Mouse (Mus musculus): ENCODE results near the gene Lipa. TPM values are rescaled to one million over a fixed set of nuclear protein-coding genes. Genes with fewer than 3 reads are reported as not detected.

Gene Lipa
- polyA plus RNA-seq (2015; fragmentation: Nextera tagmentation; extraction: Ambion mirVana): 43.1 and 44.0 TPM in 2 replicates

DNA sequence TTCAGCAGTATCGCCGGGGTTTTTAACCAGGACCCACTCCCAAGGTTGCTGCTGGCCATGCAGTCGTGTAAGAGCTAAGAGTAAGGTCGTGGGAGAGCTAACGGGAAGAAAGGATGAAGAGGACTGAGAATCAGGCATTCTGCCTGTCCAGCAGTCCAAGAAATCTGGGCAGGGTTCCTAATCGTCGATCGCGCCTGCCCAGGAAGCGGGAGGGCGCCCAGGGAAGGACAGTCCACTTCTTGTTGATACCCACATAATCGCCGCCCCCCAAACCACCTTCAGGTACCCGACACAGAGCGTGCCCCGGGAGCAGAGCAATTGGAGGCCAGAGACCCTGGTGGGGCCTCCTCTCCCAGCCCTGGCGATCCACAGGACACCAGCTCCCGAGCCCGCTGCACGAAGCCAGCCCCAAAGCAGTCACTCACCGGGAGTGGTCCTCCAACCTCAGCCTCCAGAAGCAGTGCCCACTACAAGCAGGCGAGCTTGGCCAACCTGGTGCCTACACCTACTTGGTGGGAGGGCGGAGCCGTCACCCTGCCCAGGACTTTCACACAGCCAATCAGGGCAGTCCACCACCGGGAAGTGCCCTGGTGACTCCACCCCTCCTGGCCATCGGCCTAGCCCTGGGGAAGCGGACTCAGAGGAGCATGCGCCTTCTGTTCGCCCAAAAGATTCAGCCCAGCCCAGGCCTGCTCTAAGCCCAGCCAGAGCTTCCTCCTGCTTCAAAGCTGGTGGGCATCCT lies at the start of gene Lipa:
Gene Lipa (minus strand): TSS at position 534 of the 742 bp plus-strand sequence.
- no peaks in the 10 kb centered on the region for H3K4me1 ChIP-seq
- WGBS: under 1% methylated on average over 29 of the region's 29 CpGs

GRCm38 (mm10) chr19:34573650-34574049 lies 46.4 kb upstream of the Lipa start:
- H3K4me3 ChIP-seq (replicated peaks): no peak overlapping the region
- 96% methylated on average over 5 of the region's 5 CpGs for WGBS
- no peaks in the 10 kb centered on the region for H3K27me3 ChIP-seq
- H3K9me3 ChIP-seq (replicated peaks): no peaks in the 10 kb centered on the region
- no peaks in the 10 kb centered on the region for H3K4me1 ChIP-seq
- H3K27ac ChIP-seq (replicated peaks): no peak overlapping the region
- H3K9ac ChIP-seq: no peak overlapping the region
- ATAC-seq (ENCODE audit: insufficient number of reproducible peaks, low FRiP score, low TSS enrichment, low read depth): no peak
- no peak overlapping the region for H3K4me2 ChIP-seq (replicated peaks)
- H3K36me3 ChIP-seq: 0 out of 2 replicates have a peak, but pooled peaks cover 6% of the 10 kb centered on the region

More for the DNA sequence above, at the start of gene Lipa:
- Histone ChIP-seq H3K9me3 (replicated peaks) (no peaks in the 10 kb centered on the region), H3K4me2 (replicated peaks) (peak within 1 kb of the TSS; percentile 65), H3K9ac (peak within 1 kb of the TSS; percentile 51), H3K36me3 (no peaks in the 10 kb centered on the region), H3K27me3 (no peaks in the 10 kb centered on the region), H3K27ac (replicated peaks) (peak within 1 kb of the TSS; percentile 44), H3K4me3 (replicated peaks) (peak within 1 kb of the TSS; percentile 56)
- peak; percentile 100 for ATAC-seq (ENCODE audit: insufficient number of reproducible peaks, low FRiP score, low TSS enrichment, low read depth)

- Histone ChIP-seq H3K9me3 (replicated peaks) (no peaks in the 10 kb centered on the region), H3K36me3 (0 out of 2 replicates have a peak, but pooled peaks cover 6% of the 10 kb centered on the region), H3K4me2 (replicated peaks) (no peak overlapping the region), H3K4me1 (no peaks in the 10 kb centered on the region), H3K27ac (replicated peaks) (no peak overlapping the region), H3K9ac (no peak overlapping the region), H3K4me3 (replicated peaks) (no peak overlapping the region), H3K27me3 (no peaks in the 10 kb centered on the region)
- WGBS: 88% methylated on average over 1 of the region's 1 CpGs
- no peak; the same call in 1 of the 2 replicates for ATAC-seq (ENCODE audit: insufficient number of reproducible peaks, low FRiP score, low TSS enrichment, low read depth)
Observed at GRCm38 (mm10) chr19:34571080-34571479, 43.8 kb upstream of the Lipa start.

GRCm38 (mm10) chr19:34569896-34570476 lies 42.7 kb upstream of the Lipa start:
- Histone ChIP-seq H3K9me3 (replicated peaks) (no peaks in the 10 kb centered on the region), H3K9ac (no peak overlapping the region), H3K27me3 (no peaks in the 10 kb centered on the region), H3K27ac (replicated peaks) (no peak overlapping the region), H3K4me3 (replicated peaks) (no peak overlapping the region), H3K4me2 (replicated peaks) (no peak overlapping the region), H3K36me3 (0 out of 2 replicates have a peak, but pooled peaks cover 6% of the 10 kb centered on the region), H3K4me1 (no peaks in the 10 kb centered on the region)
- no peak for ATAC-seq (ENCODE audit: insufficient number of reproducible peaks, low FRiP score, low TSS enrichment, low read depth)
- WGBS: 69% methylated on average over 4 of the region's 4 CpGs

DNA sequence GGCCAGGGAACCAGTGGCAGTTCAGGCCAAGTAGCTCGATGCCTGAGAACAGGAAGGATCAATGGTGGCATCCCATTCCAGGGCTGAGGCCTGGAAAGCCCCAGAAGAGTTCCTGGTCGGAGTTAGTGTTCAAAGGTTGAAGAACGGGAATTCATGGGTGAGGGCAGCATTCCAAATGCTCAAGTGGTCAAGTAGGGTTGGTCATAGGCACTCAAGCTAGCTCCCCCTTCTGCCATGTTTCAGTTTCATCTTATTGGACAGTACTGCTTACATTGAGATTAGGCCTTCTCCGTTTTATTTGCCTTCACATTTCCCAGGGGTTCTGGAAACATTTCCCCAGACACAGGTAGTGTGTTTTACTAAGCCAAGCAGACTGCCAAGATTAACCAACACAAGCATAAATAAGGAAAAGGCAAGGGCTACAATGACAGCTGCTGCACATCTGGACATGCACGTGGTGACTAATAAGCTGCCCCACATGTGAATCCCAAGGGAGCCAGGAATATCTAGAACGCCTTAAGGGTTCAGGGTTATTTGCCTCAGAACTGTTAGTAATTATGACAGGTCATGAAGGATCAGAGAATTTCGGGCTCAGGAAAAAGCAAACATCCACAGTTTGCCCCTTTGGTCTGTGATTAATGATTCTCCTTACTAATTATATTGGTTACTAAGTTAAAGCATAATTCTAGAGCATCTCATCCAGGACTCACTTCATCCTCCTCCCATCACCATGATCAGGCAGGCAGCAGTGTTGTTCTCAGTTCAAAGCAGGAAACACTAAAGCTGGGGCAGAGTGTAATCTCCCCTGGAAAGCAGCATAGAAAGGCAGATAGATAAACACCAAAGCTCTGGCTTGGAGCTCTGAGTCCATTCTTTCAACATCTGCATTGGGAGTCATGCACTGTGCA lies 42.0 kb upstream of the Lipa start:
- WGBS: 48% methylated on average over 7 of the region's 7 CpGs
- no peak for ATAC-seq (ENCODE audit: insufficient number of reproducible peaks, low FRiP score, low TSS enrichment, low read depth)
- no peak overlapping the region for H3K9ac ChIP-seq

DNA sequence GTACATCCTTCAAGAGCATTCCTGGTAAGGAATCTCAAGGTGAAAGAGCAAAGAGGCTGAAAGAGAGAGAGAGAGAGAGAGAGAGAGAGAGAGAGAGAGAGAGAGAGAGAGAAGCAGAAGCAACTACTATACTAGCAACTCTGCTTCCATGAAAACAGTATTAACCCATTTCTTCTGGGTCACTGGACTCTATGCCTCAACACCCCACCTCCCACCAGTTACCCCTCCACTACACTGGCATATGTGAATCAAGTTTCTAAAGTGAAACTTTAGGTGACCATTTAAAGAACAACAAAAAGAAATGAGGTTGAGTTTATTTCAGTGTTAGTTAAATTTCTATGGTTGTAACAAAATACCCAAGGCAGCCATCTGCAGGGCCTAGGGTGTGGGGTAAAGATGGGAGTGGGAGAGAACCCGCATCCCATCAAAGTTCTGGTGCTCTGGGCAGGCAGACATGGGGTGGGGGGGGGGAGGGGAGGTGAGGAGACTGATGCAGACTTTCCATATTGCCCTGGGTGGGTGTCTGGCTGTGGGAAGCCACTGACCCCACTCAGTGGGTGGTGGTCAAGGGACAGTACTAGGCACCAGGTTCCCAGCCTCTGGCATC lies 39.0 kb upstream of the Lipa start:
- ATAC-seq (ENCODE audit: insufficient number of reproducible peaks, low FRiP score, low TSS enrichment, low read depth): no peak
- Histone ChIP-seq H3K4me2 (replicated peaks) (no peak overlapping the region), H3K9ac (no peak overlapping the region), H3K4me1 (no peaks in the 10 kb centered on the region), H3K36me3 (no peaks in the 10 kb centered on the region), H3K27ac (replicated peaks) (no peak overlapping the region), H3K27me3 (no peaks in the 10 kb centered on the region), H3K9me3 (replicated peaks) (no peaks in the 10 kb centered on the region), H3K4me3 (replicated peaks) (no peak overlapping the region)
- WGBS: 78% methylated on average over 1 of the region's 1 CpGs

More for the DNA sequence above, 42.0 kb upstream of the Lipa start:
- Histone ChIP-seq H3K4me2 (replicated peaks) (no peak overlapping the region), H3K36me3 (0 out of 2 replicates have a peak, but pooled peaks cover 4% of the 10 kb centered on the region), H3K4me1 (no peaks in the 10 kb centered on the region), H3K27ac (replicated peaks) (no peak overlapping the region), H3K9me3 (replicated peaks) (no peaks in the 10 kb centered on the region), H3K27me3 (no peaks in the 10 kb centered on the region), H3K4me3 (replicated peaks) (no peak overlapping the region)

GRCm38 (mm10) chr19:34562556-34562955 lies 35.3 kb upstream of the Lipa start:
- Histone ChIP-seq H3K9ac (no peak overlapping the region), H3K27ac (replicated peaks) (no peak overlapping the region), H3K36me3 (no peaks in the 10 kb centered on the region), H3K4me1 (no peaks in the 10 kb centered on the region), H3K9me3 (replicated peaks) (no peaks in the 10 kb centered on the region), H3K4me3 (replicated peaks) (no peak overlapping the region), H3K4me2 (replicated peaks) (no peak overlapping the region), H3K27me3 (no peaks in the 10 kb centered on the region)
- no peak for ATAC-seq (ENCODE audit: insufficient number of reproducible peaks, low FRiP score, low TSS enrichment, low read depth)

DNA sequence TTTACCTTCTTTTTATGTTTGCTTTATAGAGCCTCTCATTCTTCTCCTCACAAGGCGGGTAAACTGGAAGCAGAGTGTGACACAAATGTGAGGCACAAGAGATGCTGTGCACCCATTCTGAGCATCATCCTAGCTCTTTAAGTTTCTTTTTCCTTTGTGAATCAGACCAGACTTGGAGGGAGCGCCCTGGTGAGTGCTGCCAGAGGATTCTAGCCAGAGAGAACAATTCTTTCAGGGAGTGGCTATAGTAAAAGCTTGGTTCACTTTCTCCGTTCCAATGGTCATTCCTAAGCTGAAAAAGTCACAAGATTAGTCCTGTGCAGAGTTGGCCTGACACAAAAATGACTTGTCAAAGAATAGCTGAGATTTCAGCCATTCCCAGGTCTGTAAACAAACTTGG lies 29.3 kb upstream of the Lipa start:
- Histone ChIP-seq H3K9me3 (replicated peaks) (no peaks in the 10 kb centered on the region), H3K27ac (replicated peaks) (no peak overlapping the region), H3K4me3 (replicated peaks) (no peak overlapping the region), H3K4me2 (replicated peaks) (no peak overlapping the region), H3K27me3 (no peaks in the 10 kb centered on the region), H3K9ac (no peak overlapping the region), H3K4me1 (peaks cover 16% of the 10 kb centered on the region), H3K36me3 (no peaks in the 10 kb centered on the region)
- WGBS: 83% methylated on average over 3 of the region's 3 CpGs
- no peak for ATAC-seq (ENCODE audit: insufficient number of reproducible peaks, low FRiP score, low TSS enrichment, low read depth)

GRCm38 (mm10) chr19:34554061-34554460 lies 26.8 kb upstream of the Lipa start:
- no peak overlapping the region for H3K4me3 ChIP-seq (replicated peaks)
- H3K9me3 ChIP-seq (replicated peaks): no peaks in the 10 kb centered on the region
- H3K4me2 ChIP-seq (replicated peaks): no peak overlapping the region
- no peaks in the 10 kb centered on the region for H3K36me3 ChIP-seq
- no peak overlapping the region for H3K9ac ChIP-seq
- peaks cover 25% of the 10 kb centered on the region for H3K4me1 ChIP-seq
- H3K27me3 ChIP-seq: no peaks in the 10 kb centered on the region
- no peak overlapping the region for H3K27ac ChIP-seq (replicated peaks)
- no peak for ATAC-seq (ENCODE audit: insufficient number of reproducible peaks, low FRiP score, low TSS enrichment, low read depth)

- Histone ChIP-seq H3K9ac (no peak overlapping the region), H3K9me3 (replicated peaks) (no peaks in the 10 kb centered on the region), H3K36me3 (no peaks in the 10 kb centered on the region), H3K27ac (replicated peaks) (peak overlapping the region; percentile 74), H3K27me3 (no peaks in the 10 kb centered on the region), H3K4me3 (replicated peaks) (peak overlapping the region; percentile 8; the same call in 1 of the 2 replicates), H3K4me1 (peaks cover 25% of the 10 kb centered on the region), H3K4me2 (replicated peaks) (peak overlapping the region; percentile 29)
- no peak for ATAC-seq (ENCODE audit: insufficient number of reproducible peaks, low FRiP score, low TSS enrichment, low read depth)
- 23% methylated on average over 3 of the region's 3 CpGs for WGBS
Observed at GRCm38 (mm10) chr19:34553522-34553921, 26.2 kb upstream of the Lipa start.

DNA sequence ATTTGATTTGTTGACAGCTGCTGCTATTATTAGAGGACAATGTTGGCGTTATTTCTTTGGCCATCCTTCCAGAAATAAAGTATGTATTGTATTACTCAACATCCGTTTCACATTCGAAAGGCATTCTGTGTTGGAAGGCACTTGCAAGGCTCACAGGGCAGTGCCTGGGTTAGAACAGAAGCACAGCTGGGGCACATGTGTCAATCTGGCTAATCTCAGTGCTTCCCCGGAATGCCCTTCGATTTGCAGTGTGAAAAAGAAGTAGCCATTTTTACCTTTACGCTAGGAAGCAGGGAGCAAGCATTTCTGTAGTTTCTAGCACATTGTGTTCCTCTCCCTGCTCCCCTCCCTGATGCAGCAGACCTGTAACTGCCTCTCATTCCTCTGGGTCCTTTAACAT lies 25.7 kb upstream of the Lipa start:
- Histone ChIP-seq H3K9ac (no peak overlapping the region), H3K4me2 (replicated peaks) (peak overlapping the region; percentile 29)
- 26% methylated on average over 6 of the region's 6 CpGs for WGBS

More for the DNA sequence above, 25.7 kb upstream of the Lipa start:
- peak; percentile 62; the same call in 1 of the 2 replicates for ATAC-seq (ENCODE audit: insufficient number of reproducible peaks, low FRiP score, low TSS enrichment, low read depth)
- Histone ChIP-seq H3K9me3 (replicated peaks) (no peaks in the 10 kb centered on the region), H3K27me3 (no peaks in the 10 kb centered on the region), H3K36me3 (no peaks in the 10 kb centered on the region), H3K27ac (replicated peaks) (peak overlapping the region; percentile 74), H3K4me1 (peaks cover 25% of the 10 kb centered on the region), H3K4me3 (replicated peaks) (peak overlapping the region; percentile 8; the same call in 1 of the 2 replicates)

All from embryonic facial prominence, embryonic 15.5 days (tissue).